Mouse (Mus musculus) liver, embryonic 14.5 days (tissue): ENCODE measurements around the gene Dyrk1a.

Source experiments
- CTCF ChIP-seq: IDR thresholded peaks from 2 replicates; pipeline ENCODE4 v1.5.1; 2016; ENCODE audit warnings: antibody characterized with exemption, low read depth, control low read depth
- EP300 ChIP-seq: IDR thresholded peaks from 2 replicates; pipeline ENCODE4 v1.6.1; 2016; ENCODE audit warnings: antibody characterized with exemption, low read depth

DNA sequence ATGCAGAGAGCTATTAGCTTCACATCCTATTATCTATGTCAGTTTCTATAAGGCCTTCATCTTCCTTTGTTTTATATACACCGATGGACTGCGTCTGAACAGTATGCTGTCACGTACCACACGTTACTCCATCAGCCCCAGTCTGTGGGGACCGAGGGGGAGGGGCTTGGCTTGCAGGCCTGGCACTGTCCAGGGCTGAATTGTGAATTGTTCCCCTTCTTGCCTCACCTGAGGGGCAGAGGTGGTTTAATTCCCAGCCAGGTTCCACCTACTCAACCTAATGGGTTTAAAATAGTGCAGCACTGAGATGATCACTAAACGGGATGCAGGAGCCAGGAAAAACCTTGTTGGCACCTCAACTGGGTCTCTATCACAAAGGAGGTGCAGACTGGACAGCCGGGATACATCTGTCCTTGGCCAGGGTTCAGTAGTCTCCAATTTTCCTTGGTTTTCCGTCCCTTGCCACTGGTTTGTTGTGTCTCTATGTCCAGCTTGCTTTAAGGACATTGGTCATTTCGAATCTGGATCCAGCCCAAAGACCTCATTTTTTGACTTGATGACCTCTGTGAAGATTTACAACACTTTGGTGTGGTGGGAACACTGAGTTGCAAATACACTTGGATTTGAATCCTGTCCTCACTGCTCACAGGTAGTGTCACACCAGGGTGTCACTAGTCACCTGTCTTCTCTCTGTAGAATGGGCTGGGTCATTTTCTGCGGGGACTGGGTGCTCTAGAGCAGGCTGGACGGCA is 2.8 kb upstream of the Dyrk1a start:
- TF ChIP-seq CTCF (no peak), EP300 (no peak)
